Mouse (Mus musculus) lung, postnatal 10 days (tissue): ENCODE data around the gene Tmem238l.

ENCODE experiments used
- DNase-seq: peaks from one replicate; pipeline ENCODE4 v3.0.0; 2021

Tmem238l gene

GRCm38 (mm10) chr11:66981336-66982115 is 25.1 kb downstream of the Tmem238l start:
- DNase-seq, result peak; percentile 37

GRCm38 (mm10) chr11:66982794-66983193 is 26.4 kb downstream of the Tmem238l start:
- DNase-seq, result peak; percentile 77

- DNase-seq, result peak; percentile 14
These were observed 27.2 kb downstream of the Tmem238l start for GRCm38 (mm10) chr11:66983422-66984164.

- DNase-seq, result peak; percentile 87
These were observed 28.0 kb downstream of the Tmem238l start for GRCm38 (mm10) chr11:66984165-66985135.

GRCm38 (mm10) chr11:66985136-66985702 is 28.8 kb downstream of the Tmem238l start:
- no peak for DNase-seq

GRCm38 (mm10) chr11:66992150-66992549 is 35.7 kb downstream of the Tmem238l start:
- no peak for DNase-seq

- DNase-seq, result no peak
These were observed 37.2 kb downstream of the Tmem238l start for GRCm38 (mm10) chr11:66993674-66994073.

- no peak for DNase-seq
These were observed 40.0 kb downstream of the Tmem238l start for GRCm38 (mm10) chr11:66996446-66996845.

- DNase-seq, result peak; percentile 77
These were observed 42.3 kb downstream of the Tmem238l start for GRCm38 (mm10) chr11:66998467-66999403.

GRCm38 (mm10) chr11:67000671-67001070 is 44.2 kb downstream of the Tmem238l start:
- no peak for DNase-seq

- no peak for DNase-seq
These were observed 45.3 kb downstream of the Tmem238l start for GRCm38 (mm10) chr11:67001717-67002116.

GRCm38 (mm10) chr11:67002911-67003310 is 46.5 kb downstream of the Tmem238l start:
- DNase-seq, result no peak

- DNase-seq, result no peak
These were observed 51.5 kb downstream of the Tmem238l start for GRCm38 (mm10) chr11:67007961-67008360.

GRCm38 (mm10) chr11:67008528-67008927 is 52.1 kb downstream of the Tmem238l start:
- DNase-seq, result no peak

- peak; percentile 33 for DNase-seq
These were observed 54.0 kb downstream of the Tmem238l start for GRCm38 (mm10) chr11:67010430-67010829.

- no peak for DNase-seq
These were observed 55.2 kb downstream of the Tmem238l start for GRCm38 (mm10) chr11:67011635-67012034.
